Mouse (Mus musculus) bone marrow macrophage, adult 2 months (primary cell): ENCODE measurements around the gene P4htm. TPM values are rescaled to one million over a fixed set of nuclear protein-coding genes. Genes with fewer than 3 reads are reported as not detected.

ENCODE experiments used
- H3K27ac ChIP-seq: 2 replicates; pipeline ENCODE4 v1.5.1; 2012; ENCODE audit warnings: low read depth, low read length; ENCODE audit not compliant: insufficient read depth
- H3K4me1 ChIP-seq: 2 replicates; pipeline ENCODE4 v1.6.1; 2012; ENCODE audit warnings: low read length; ENCODE audit not compliant: control insufficient read depth, insufficient read depth
- H3K4me3 ChIP-seq: 2 replicates; pipeline ENCODE4 v1.5.1; 2012; ENCODE audit warnings: mild to moderate bottlenecking, low read length, moderate library complexity; ENCODE audit not compliant: insufficient read depth
- CTCF ChIP-seq: IDR thresholded peaks from 2 replicates; pipeline ENCODE4 v1.5.1; 2012; ENCODE audit warnings: low read depth, mild to moderate bottlenecking, low read length, moderate library complexity
- POLR2A ChIP-seq: IDR thresholded peaks from 2 replicates; pipeline ENCODE4 v1.6.1; 2012; ENCODE audit warnings: mild to moderate bottlenecking, low read depth, low read length, borderline replicate concordance
- polyA plus RNA-seq: library from polyadenylated mRNA; stranded (reverse); fragments of >200 nt; gene quantifications from 2 replicates; pipeline ENCODE4 v1.2.4, GENCODE M21; 2012; ENCODE audit not compliant: missing spikeins, insufficient read depth, insufficient read length

The P4htm gene
- polyA plus RNA-seq, 1 experiment: not detected

DNA sequence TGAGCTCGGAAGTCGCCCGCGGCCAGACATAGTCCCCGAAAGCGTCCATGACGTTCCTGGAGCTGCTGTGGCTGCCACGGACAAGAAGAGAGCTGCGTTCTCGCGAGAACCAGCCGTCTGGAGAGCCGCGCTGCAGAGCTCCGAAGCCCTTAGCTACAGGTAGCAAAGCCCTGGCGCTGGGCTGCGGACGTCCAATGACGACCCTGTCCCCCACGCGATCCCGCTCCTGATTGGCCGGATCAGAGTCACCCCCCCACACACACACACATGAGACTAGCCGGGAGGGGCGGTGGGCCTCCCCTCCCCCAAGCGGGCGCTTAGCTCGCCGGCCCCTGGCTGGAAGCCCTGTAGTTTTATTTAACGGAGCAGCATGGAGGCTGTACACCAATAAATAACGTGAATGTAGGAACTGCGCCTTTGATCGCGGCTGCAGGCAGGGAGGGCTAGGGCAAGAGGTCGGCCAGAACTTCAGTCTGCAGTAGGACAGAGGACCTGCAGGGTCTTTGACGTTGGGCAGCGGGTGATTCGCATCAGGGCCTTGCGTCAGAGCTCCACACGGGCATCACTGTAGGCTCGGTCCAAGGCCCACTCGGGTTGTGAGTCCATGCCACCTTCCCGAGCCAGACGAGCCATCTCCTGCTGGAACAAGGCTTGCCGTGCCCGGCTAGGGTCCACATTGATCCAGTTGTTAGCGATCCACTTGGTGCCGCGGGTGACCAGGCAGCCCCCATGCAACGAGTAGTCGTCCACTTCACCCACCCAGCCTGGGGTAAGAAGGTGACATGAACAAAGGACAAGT, 18.7 kb downstream of the P4htm start, which contains the start of gene Wdr6:
Wdr6 (minus strand) TSS at position 195 of the 799 bp plus-strand sequence.
- H3K4me3 ChIP-seq: peak within 1 kb of the TSS; percentile 68
- peak within 1 kb of the TSS; percentile 4 for H3K27ac ChIP-seq
- TF ChIP-seq POLR2A (no peak), CTCF (no peak)
- H3K4me1 ChIP-seq: peaks cover 5% of the 10 kb centered on the region

DNA sequence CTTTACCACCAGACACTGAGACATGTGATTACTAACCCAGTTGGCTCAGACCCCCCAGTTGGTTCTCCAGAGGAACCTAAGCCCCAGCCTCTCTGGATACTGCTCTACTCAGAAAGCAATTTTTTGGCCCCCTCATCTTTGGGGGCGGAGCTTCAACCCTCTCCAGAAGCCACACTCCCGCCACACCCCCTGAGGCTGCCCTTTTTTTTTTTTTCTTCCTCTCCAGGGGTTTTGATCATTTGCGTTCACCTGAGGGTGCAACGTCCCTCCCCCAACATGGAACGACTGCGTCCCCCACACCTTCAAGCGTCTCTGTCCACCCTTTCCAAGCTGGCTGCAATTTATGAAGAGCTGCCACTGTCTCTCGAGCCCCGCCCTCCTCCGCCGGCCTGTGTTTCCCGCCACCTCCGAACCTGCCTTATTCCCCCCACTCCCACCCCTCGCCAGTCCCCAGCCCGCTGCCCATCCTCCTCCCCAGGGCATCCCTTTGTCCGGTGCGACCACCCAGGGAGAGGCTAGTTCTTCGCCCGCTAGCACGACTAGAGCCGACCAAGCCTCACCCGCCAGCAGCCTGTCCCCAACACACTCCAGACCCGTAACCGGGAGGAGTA, 19.4 kb downstream of the P4htm start:
- H3K27ac ChIP-seq: no peak overlapping the region
- TF ChIP-seq POLR2A (no peak), CTCF (no peak)

GRCm38 (mm10) chr9:108577025-108577424, 20.4 kb downstream of the P4htm start:
- H3K4me1 ChIP-seq: peaks cover 5% of the 10 kb centered on the region
- H3K27ac ChIP-seq: no peak overlapping the region
- no peak for TF ChIP-seq CTCF
- no peak for TF ChIP-seq POLR2A
- H3K4me3 ChIP-seq: no peak overlapping the region

More for the DNA sequence above, 19.4 kb downstream of the P4htm start:
- Histone ChIP-seq H3K4me1 (peaks cover 5% of the 10 kb centered on the region), H3K4me3 (peak overlapping the region; percentile 68)

GRCm38 (mm10) chr9:108575321-108576297, 21.9 kb downstream of the P4htm start:
- Histone ChIP-seq H3K4me3 (no peak overlapping the region), H3K4me1 (peaks cover 5% of the 10 kb centered on the region)
- no peak for TF ChIP-seq CTCF
- TF ChIP-seq POLR2A: no peak

GRCm38 (mm10) chr9:108574921-108575320, 22.5 kb downstream of the P4htm start:
- H3K4me1 ChIP-seq: peaks cover 5% of the 10 kb centered on the region
- no peak for TF ChIP-seq POLR2A
- no peak for TF ChIP-seq CTCF

More at GRCm38 (mm10) chr9:108575321-108576297, 21.9 kb downstream of the P4htm start:
- no peak overlapping the region for H3K27ac ChIP-seq

DNA sequence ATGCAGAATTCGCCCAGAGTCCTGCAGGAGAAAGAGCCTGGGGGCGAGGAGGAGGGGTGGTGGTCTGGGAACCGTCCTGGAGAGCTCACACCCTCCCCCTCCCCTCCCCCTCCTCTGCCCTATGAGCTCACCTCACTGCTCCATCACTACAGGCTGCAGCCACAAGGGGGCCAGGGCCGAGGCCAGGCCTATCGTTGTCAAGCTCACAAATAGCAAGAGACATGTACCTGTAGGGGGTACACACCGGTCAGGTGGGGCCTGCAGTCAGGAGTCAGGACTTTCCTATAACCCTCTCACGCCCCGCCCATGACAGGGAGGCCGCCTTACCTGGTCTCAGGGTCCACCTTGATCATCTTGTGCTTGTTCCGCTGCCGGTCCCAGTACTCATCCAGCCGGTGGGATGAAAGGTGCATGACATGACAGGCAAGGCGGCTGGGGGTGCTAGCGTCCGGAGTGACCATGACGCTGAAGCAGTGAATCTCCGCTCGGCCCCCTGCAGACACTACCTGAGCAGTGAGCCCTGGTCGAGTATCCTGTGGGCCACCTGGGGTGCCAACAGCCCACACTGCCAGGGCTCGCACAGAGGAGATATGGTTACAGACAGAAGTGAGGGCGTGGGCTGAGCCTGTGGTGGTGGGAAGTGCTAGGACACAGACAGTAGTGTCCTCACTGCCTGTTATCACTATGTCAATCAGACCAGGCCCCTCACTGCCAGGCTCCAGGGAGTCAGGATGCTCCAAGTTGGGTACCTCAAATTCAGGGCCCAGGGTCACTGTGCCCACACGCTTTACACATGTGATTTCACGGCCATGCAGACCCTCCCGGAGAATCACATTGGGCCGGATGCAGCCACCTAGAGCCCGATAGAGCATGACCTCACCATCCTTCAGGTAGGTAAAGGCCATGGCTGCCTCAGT, 23.4 kb downstream of the P4htm start:
- no peak overlapping the region for H3K27ac ChIP-seq
- no peak overlapping the region for H3K4me3 ChIP-seq
- peaks cover 7% of the 10 kb centered on the region for H3K4me1 ChIP-seq
- TF ChIP-seq CTCF (peak; percentile 30; the same call in 1 of the 2 replicates), POLR2A (no peak)

More at GRCm38 (mm10) chr9:108574921-108575320, 22.5 kb downstream of the P4htm start:
- no peak overlapping the region for H3K27ac ChIP-seq
- H3K4me3 ChIP-seq: no peak overlapping the region

DNA sequence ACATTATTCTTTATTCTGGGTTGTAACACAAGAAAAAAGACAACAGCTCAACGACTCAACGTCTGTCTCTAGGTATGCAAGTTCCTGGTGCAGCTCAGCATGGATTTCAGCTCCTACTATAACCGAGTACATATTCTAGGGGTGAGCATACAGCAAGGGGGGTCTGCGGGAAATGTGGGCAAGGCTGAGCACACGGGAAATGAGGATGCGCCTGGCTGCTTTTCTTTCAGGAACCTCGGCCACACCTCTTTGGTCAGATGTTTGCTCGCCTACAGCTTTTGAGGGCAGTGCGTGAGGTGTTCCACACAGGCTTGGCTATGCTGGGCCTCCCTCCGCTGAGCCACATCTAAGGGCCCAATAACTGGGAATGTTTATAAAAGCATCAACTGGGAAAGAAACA, 25.1 kb downstream of the P4htm start:
- no peak overlapping the region for H3K27ac ChIP-seq
- TF ChIP-seq CTCF: no peak
- no peak for TF ChIP-seq POLR2A
- peaks cover 10% of the 10 kb centered on the region for H3K4me1 ChIP-seq
- H3K4me3 ChIP-seq: no peak overlapping the region

DNA sequence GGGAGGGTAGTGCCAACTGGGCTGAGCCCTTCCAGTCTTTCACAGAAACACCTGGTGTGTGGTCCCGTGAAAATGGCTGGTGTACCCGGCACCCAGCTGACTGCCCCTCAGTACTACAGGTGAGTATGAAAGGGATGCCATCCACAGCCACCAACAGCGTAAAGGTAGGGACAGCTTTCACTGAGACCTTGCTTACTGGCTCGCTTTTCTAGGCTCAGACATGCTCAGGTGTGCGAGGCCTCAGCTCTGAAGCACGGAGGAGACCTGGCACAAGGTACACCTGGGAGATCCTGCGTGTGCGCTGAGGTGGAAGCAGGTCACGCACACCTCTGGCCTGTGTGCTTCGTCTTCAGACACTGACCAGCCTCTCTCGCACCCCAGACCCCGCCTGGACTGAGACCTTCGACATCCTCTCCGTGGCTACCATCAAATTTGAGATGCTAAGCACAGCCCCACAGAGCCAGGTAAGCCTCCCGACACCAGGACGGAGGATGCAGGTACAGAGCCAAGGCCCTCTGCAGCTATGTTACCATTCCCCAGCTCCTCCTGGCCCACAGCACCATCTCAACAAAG, 26.0 kb downstream of the P4htm start:
- Histone ChIP-seq H3K27ac (no peak overlapping the region), H3K4me1 (peaks cover 10% of the 10 kb centered on the region), H3K4me3 (no peak overlapping the region)
- TF ChIP-seq POLR2A (no peak), CTCF (no peak)
